Mouse (Mus musculus) CD4-positive helper T cell, adult 2 months (primary cell): ENCODE data around the gene Gm49391.
"Not testable (repeated sequence)": the region's sequence is repeated elsewhere in the genome, so short reads cannot be mapped to it uniquely, and the experiment has no call there.

Experiments used
- DNase-seq: peaks from one replicate; pipeline ENCODE4 v3.0.0-alpha.2; 2012; ENCODE audit warnings: low read depth, missing footprints, low spot score

Gm49391 gene

DNA sequence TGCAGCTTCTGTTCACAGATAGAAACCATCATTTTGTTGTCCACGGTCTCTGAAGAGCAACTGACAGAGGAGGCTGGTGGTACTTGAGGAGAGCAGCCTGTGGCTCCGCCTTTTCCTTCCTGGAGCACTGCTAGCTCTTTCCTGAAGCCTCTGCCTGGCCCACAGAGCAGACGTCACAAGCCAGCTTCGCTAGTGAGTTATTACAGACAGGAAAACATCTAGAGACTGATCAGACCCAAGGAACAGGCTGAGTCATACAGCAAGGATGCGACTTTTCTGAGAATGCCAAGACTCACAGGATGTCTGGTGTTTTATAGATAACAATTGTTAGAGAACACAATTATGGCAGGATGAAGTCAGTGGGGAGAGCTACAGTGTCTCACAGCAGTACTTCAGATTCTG lies at the start of gene Gm49391, which contains the start of gene Ctla2a:
Gm49391 (minus strand) TSS at position 72 of the 402 bp plus-strand sequence.
Ctla2a (minus strand) TSS at position 126 of the 402 bp plus-strand sequence.
- DNase-seq, result peak; percentile 69

GRCm38 (mm10) chr13:60972319-60972718 lies 35.9 kb upstream of the Gm49391 start:
- DNase-seq, result not testable (repeated sequence)

- not testable (repeated sequence) for DNase-seq
These were observed 27.6 kb upstream of the Gm49391 start for GRCm38 (mm10) chr13:60963985-60964384.

GRCm38 (mm10) chr13:60961706-60962105 lies 25.3 kb upstream of the Gm49391 start:
- DNase-seq, result no peak

- not testable (repeated sequence) for DNase-seq
These were observed 5.5 kb upstream of the Gm49391 start, which contains the start of gene Tpbpa for GRCm38 (mm10) chr13:60941884-60942283. Gene Tpbpa (minus strand): TSS chr13:60941984.

- DNase-seq, result not testable (repeated sequence)
These were observed 881 bp downstream of the Gm49391 start, which contains the start of gene Gm49393 for GRCm38 (mm10) chr13:60935490-60935889. Gene Gm49393 (minus strand): TSS chr13:60935590.

DNA sequence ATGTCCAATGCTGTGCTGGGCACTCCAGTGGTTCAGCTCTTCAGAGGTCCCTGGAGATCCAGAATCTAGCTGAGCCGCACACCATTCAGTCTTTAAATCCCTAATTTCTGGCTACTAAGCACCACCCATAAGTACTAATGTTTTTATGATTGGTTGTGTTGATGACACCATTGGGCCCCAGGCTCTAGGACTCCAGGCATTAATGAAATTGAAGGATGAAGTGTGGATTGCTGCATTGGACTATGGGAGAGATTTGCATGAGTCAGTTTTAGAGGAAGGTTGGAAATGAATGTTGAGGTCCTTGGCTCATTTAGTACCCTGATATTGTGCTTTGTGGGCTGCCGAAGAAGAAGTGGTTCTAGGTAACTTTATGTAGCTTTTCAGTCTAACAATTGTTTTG lies 31.6 kb downstream of the Gm49391 start, which contains the start of gene Tpbpb:
Tpbpb (minus strand) TSS at position 101 of the 400 bp plus-strand sequence.
- not testable (repeated sequence) for DNase-seq

- DNase-seq, result peak; percentile 58
These were observed 39.0 kb downstream of the Gm49391 start, which contains the start of gene Ctla2b for GRCm38 (mm10) chr13:60897328-60897727. Gene Ctla2b (minus strand): TSS chr13:60897447.

DNA sequence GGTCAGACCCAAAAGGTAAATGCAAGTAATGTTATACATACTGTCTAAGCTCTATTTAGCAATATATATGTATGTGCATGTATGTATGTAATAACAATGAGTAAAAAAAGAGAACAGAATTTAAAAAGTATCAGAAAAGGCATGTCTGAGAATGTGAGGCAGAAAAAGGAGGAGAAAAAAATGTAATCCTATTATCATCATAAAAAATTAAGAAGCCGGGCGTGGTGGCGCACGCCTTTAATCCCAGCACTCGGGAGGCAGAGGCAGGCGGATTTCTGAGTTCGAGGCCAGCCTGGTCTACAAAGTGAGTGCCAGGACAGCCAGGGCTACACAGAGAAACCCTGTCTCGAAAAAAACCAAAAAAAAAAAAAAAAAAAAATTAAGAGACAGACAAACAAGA lies 39.6 kb downstream of the Gm49391 start, which contains the start of gene Gm49392:
Gm49392 (minus strand) TSS at position 101 of the 400 bp plus-strand sequence.
- not testable (repeated sequence) for DNase-seq

DNA sequence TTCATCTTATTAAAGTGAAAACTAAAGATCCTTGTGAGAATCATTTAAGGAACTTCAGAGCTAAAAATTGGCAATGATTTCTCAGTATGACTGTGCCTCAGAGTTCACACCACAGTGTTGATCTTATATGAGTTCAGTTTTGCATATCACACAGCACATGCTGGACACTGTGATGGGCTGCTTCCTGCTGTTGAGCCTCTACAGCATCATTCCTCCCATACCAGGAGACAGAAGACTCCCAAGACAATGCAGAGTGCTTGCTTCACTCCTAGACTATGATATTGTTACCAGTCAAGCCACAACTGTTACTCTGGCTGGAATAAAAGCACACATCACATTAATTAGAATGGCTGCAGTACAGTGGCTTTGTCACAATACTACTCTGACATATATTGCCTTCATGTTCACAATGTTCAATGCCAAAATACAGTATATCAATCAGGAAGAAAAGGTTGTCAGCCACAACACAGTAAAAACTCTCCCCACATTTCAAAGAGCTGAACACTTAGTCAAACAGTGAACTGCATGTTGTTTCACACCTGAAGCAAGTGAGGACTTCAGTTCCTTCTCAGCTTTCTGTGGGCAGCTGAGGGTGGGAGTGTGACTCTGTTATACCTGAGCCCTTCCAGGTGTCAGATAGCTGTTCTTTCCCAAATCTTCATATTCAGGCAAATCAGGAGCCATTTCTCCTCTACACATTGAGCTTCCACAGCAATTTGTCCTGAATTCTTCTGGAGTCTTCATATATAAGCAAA lies 40.8 kb downstream of the Gm49391 start:
- no peak for DNase-seq

- no peak for DNase-seq
These were observed 44.1 kb downstream of the Gm49391 start for GRCm38 (mm10) chr13:60892301-60892700.

DNA sequence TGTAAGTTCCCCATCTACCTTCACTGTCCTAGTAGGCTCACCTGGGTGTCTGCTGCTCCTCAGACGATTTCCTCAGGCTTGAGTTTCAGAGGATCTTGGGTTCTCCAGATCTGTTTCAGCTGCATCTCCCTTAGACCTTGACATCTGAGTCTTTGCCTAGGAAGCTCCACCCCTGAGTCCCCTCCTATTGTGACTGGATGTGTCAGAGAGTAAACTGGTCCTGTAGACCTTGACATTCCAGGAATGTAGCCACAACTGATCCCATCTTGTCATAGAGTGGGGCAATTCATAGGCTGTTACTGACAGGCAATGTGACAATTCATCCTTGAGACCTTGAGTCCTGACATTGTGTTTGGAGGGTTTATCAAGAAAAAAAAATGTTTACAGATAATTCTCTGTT lies 72.1 kb downstream of the Gm49391 start, which contains the start of gene 4930486L24Rik:
4930486L24Rik (minus strand) TSS at position 195 of the 400 bp plus-strand sequence.
- DNase-seq, result no peak

DNA sequence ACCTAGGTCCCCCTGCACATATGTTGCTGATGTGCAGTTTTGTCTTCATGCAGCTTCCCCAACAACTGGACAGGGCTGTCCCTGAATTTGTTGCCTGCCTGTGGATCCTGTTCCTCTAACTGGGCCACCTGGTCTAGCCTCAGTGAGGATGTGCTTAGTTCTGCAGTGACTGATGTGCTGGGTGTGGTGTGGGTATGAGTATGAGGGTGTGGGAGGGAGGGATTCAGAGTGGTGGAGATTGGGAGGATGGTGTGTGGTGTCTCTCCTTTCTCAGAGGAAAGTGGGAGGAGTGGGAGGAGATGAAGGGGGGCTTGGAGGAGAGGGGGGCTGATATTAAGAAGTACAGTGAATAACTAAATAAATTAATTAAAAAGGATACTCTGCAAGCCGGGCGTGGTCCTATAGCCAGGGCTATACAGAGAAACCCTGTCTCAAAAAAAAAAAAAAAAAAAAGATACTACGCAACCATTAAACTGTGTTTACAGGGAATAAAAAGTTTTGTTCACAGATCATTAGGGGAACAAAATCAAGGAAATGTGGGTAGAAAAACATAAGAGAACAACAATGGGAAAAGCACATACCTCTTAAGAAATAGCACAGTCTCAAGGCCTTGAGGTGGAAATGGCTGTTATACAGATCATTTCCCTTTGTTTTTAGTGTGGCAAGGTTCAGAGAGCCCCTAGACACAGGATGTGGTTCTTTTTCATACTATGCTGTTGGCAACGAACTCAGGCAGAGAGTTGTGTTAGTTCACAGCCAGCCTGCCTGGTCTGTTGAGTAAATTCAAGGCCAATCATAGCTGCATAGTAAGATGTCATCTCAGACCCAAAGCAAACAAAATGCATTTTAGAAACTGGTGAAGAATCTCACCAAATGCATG lies 87.9 kb downstream of the Gm49391 start:
- peak; percentile 79 for DNase-seq
